Mouse (Mus musculus) heart, embryonic 13.5 days (tissue): Measurements from ENCODE around the gene Plin5. TPM values are rescaled to one million over a fixed set of nuclear protein-coding genes. Genes with fewer than 3 reads are reported as not detected.

Experiments
- ATAC-seq: fragments of 200-750 bp; cut with Nextera tagmentation; 2 replicates; pipeline ENCODE4 v1.8.0; 2017; ENCODE audit warnings: moderate TSS enrichment; ENCODE audit not compliant: insufficient number of reproducible peaks, low FRiP score, low TSS enrichment; ENCODE audit errors: extremely low read depth
- H3K27ac ChIP-seq: fragments of 300-500 bp; sonication (generic); replicated peaks from 2 replicates; pipeline ENCODE4 v1.5.1; 2015; ENCODE audit warnings: moderate library complexity, mild to moderate bottlenecking, inconsistent platforms
- H3K27me3 ChIP-seq: fragments of 300-500 bp; sonication (generic); replicated peaks from 2 replicates; pipeline ENCODE4 v1.6.1; 2015; ENCODE audit warnings: mild to moderate bottlenecking, inconsistent platforms
- H3K36me3 ChIP-seq: fragments of 300-500 bp; sonication (generic); 2 replicates; pipeline ENCODE4 v1.6.1; 2015; ENCODE audit warnings: mild to moderate bottlenecking, inconsistent platforms
- H3K4me1 ChIP-seq: fragments of 300-500 bp; sonication (generic); 2 replicates; pipeline ENCODE4 v1.6.1; 2015; ENCODE audit warnings: inconsistent platforms
- H3K4me2 ChIP-seq: fragments of 300-500 bp; sonication (generic); 2 replicates; pipeline ENCODE4 v1.6.1; 2015; ENCODE audit warnings: inconsistent platforms, mild to moderate bottlenecking, moderate library complexity
- H3K4me3 ChIP-seq: fragments of 300-500 bp; sonication (generic); 2 replicates; pipeline ENCODE4 v1.5.1; 2015; ENCODE audit warnings: moderate library complexity, mild to moderate bottlenecking, inconsistent platforms
- H3K9ac ChIP-seq: fragments of 300-500 bp; sonication (generic); 2 replicates; pipeline ENCODE4 v1.6.1; 2015; ENCODE audit warnings: inconsistent platforms, mild to moderate bottlenecking, moderate library complexity
- H3K9me3 ChIP-seq: fragments of 300-500 bp; sonication (generic); 2 replicates; pipeline ENCODE4 v1.6.1; 2016; ENCODE audit warnings: inconsistent platforms
- WGBS: fragments of 180-500 bp; shearing (Covaris S2); methylation state at CpG from one replicate; pipeline ENCODE4 v1.1.7; 2015; ENCODE audit warnings: mixed read lengths; 5-methylcytosine and 5-hydroxymethylcytosine counted together
- polyA plus RNA-seq: library from polyadenylated mRNA; unstranded; fragments of >200 nt; fragmentation: Nextera tagmentation; extraction: Ambion mirVana; gene quantifications from 2 replicates; pipeline ENCODE4 v1.2.1, GENCODE M21; 2015

Plin5 gene
- polyA plus RNA-seq, 1 experiment from 2014 or later: 0.47 TPM

GRCm38 (mm10) chr17:56131814-56132213 lies 14.4 kb upstream of the Plin5 start:
- Histone ChIP-seq H3K4me3 (no peak overlapping the region), H3K4me1 (peaks cover 18% of the 10 kb centered on the region), H3K27me3 (peaks cover 16% of the 10 kb centered on the region), H3K4me2 (no peak overlapping the region), H3K9me3 (peaks cover 4% of the 10 kb centered on the region; the same call in 1 of the 2 replicates), H3K27ac (no peak overlapping the region), H3K36me3 (no peaks in the 10 kb centered on the region), H3K9ac (no peak overlapping the region)
- WGBS: 41% methylated on average over 7 of the region's 7 CpGs
- no peak for ATAC-seq

GRCm38 (mm10) chr17:56131136-56131535 lies 13.7 kb upstream of the Plin5 start:
- no peak overlapping the region for H3K9ac ChIP-seq
- no peaks in the 10 kb centered on the region for H3K36me3 ChIP-seq
- no peak overlapping the region for H3K27ac ChIP-seq
- no peak overlapping the region for H3K4me3 ChIP-seq
- no peak for ATAC-seq
- H3K9me3 ChIP-seq: peaks cover 4% of the 10 kb centered on the region; the same call in 1 of the 2 replicates
- H3K4me2 ChIP-seq: no peak overlapping the region
- 90% methylated on average over 10 of the region's 10 CpGs for WGBS
- H3K4me1 ChIP-seq: peaks cover 18% of the 10 kb centered on the region
- peaks cover 23% of the 10 kb centered on the region for H3K27me3 ChIP-seq

- ATAC-seq: no peak
- no peaks in the 10 kb centered on the region for H3K36me3 ChIP-seq
- 78% methylated on average over 15 of the region's 15 CpGs for WGBS
- peaks cover 14% of the 10 kb centered on the region for H3K4me1 ChIP-seq
- peaks cover 36% of the 10 kb centered on the region for H3K27me3 ChIP-seq
- no peak overlapping the region for H3K4me2 ChIP-seq
- no peak overlapping the region for H3K27ac ChIP-seq
- no peak overlapping the region for H3K4me3 ChIP-seq
- H3K9ac ChIP-seq: no peak overlapping the region
- peaks cover 4% of the 10 kb centered on the region; the same call in 1 of the 2 replicates for H3K9me3 ChIP-seq
Observed at GRCm38 (mm10) chr17:56128246-56128645, 10.8 kb upstream of the Plin5 start.

GRCm38 (mm10) chr17:56126175-56126574 lies 8.8 kb upstream of the Plin5 start:
- no peak overlapping the region for H3K9ac ChIP-seq
- 71% methylated on average over 11 of the region's 11 CpGs for WGBS
- peaks cover 13% of the 10 kb centered on the region for H3K9me3 ChIP-seq
- H3K4me2 ChIP-seq: no peak overlapping the region
- no peak overlapping the region for H3K4me3 ChIP-seq
- peaks cover 57% of the 10 kb centered on the region for H3K27me3 ChIP-seq
- ATAC-seq: no peak
- H3K4me1 ChIP-seq: peaks cover 11% of the 10 kb centered on the region
- no peak overlapping the region for H3K27ac ChIP-seq
- peaks cover 3% of the 10 kb centered on the region; the same call in 1 of the 2 replicates for H3K36me3 ChIP-seq

GRCm38 (mm10) chr17:56125276-56125630 lies 7.9 kb upstream of the Plin5 start:
- no peak overlapping the region for H3K4me3 ChIP-seq
- H3K27ac ChIP-seq: no peak overlapping the region
- peaks cover 9% of the 10 kb centered on the region for H3K9me3 ChIP-seq
- ATAC-seq: no peak
- H3K4me2 ChIP-seq: no peak overlapping the region
- H3K36me3 ChIP-seq: peaks cover 3% of the 10 kb centered on the region; the same call in 1 of the 2 replicates
- peaks cover 66% of the 10 kb centered on the region for H3K27me3 ChIP-seq
- H3K9ac ChIP-seq: no peak overlapping the region
- WGBS: 78% methylated on average over 4 of the region's 4 CpGs
- H3K4me1 ChIP-seq: peaks cover 18% of the 10 kb centered on the region

GRCm38 (mm10) chr17:56124377-56125275 lies 7.2 kb upstream of the Plin5 start:
- peaks cover 24% of the 10 kb centered on the region for H3K4me1 ChIP-seq
- H3K27ac ChIP-seq: no peak overlapping the region
- H3K27me3 ChIP-seq: peaks cover 72% of the 10 kb centered on the region
- 5% methylated on average over 59 of the region's 59 CpGs for WGBS
- peak overlapping the region; percentile 72 for H3K9ac ChIP-seq
- peaks cover 9% of the 10 kb centered on the region for H3K9me3 ChIP-seq
- no peak for ATAC-seq
- H3K4me2 ChIP-seq: peak overlapping the region; percentile 88
- H3K4me3 ChIP-seq: peak overlapping the region; percentile 56
- H3K36me3 ChIP-seq: peaks cover 3% of the 10 kb centered on the region; the same call in 1 of the 2 replicates

GRCm38 (mm10) chr17:56123681-56124340 lies 6.4 kb upstream of the Plin5 start:
- H3K27ac ChIP-seq: no peak overlapping the region
- peaks cover 81% of the 10 kb centered on the region for H3K27me3 ChIP-seq
- no peak for ATAC-seq
- 32% methylated on average over 59 of the region's 59 CpGs for WGBS
- H3K9me3 ChIP-seq: peaks cover 9% of the 10 kb centered on the region
- peaks cover 28% of the 10 kb centered on the region for H3K4me1 ChIP-seq
- peak overlapping the region; percentile 88 for H3K4me2 ChIP-seq
- H3K9ac ChIP-seq: peak overlapping the region; percentile 72
- H3K36me3 ChIP-seq: peaks cover 3% of the 10 kb centered on the region; the same call in 1 of the 2 replicates
- H3K4me3 ChIP-seq: peak overlapping the region; percentile 56

- Histone ChIP-seq H3K27ac (no peak overlapping the region), H3K4me3 (no peak overlapping the region), H3K4me1 (peaks cover 28% of the 10 kb centered on the region), H3K4me2 (no peak overlapping the region), H3K9ac (no peak overlapping the region), H3K9me3 (peaks cover 9% of the 10 kb centered on the region), H3K36me3 (peaks cover 3% of the 10 kb centered on the region; the same call in 1 of the 2 replicates), H3K27me3 (peaks cover 87% of the 10 kb centered on the region)
- WGBS: 88% methylated on average over 12 of the region's 12 CpGs
- no peak for ATAC-seq
Observed at GRCm38 (mm10) chr17:56123161-56123560, 5.8 kb upstream of the Plin5 start.

GRCm38 (mm10) chr17:56121826-56122225 lies 4.4 kb upstream of the Plin5 start, which contains the start of gene Lrg1:
Lrg1 (minus strand) TSS chr17:56122001.
- Histone ChIP-seq H3K9me3 (peaks cover 9% of the 10 kb centered on the region), H3K4me2 (no peak within 1 kb of the TSS), H3K27ac (no peak within 1 kb of the TSS), H3K36me3 (peaks cover 3% of the 10 kb centered on the region; the same call in 1 of the 2 replicates), H3K4me1 (peaks cover 33% of the 10 kb centered on the region), H3K4me3 (0 out of 2 replicates have a peak within 1 kb of the TSS, but pooled peaks have one; percentile 42), H3K27me3 (peaks cover 93% of the 10 kb centered on the region), H3K9ac (no peak within 1 kb of the TSS)
- WGBS: 42% methylated on average over 2 of the region's 2 CpGs
- no peak for ATAC-seq

- Histone ChIP-seq H3K27me3 (peaks cover 95% of the 10 kb centered on the region), H3K4me1 (peaks cover 33% of the 10 kb centered on the region), H3K4me2 (peak overlapping the region; percentile 70), H3K9me3 (peaks cover 9% of the 10 kb centered on the region), H3K4me3 (peak overlapping the region; percentile 42), H3K9ac (peak overlapping the region; percentile 34), H3K27ac (no peak overlapping the region), H3K36me3 (peaks cover 3% of the 10 kb centered on the region; the same call in 1 of the 2 replicates)
- WGBS: 4% methylated on average over 66 of the region's 66 CpGs
- ATAC-seq: no peak
Observed at GRCm38 (mm10) chr17:56119981-56120880, 2.8 kb upstream of the Plin5 start.
